Mouse (Mus musculus) MEL (cell line): Measurements from ENCODE around the gene Prmt9. TPM values are rescaled to one million over a fixed set of nuclear protein-coding genes. Genes with fewer than 3 reads are reported as not detected.

Source experiments
- DNase-seq: peaks from one replicate; pipeline ENCODE4 v3.0.0; 2011; ENCODE audit warnings: low read depth, low spot score
- H3K27ac ChIP-seq: 2 replicates; pipeline ENCODE4 v1.5.1; 2012; ENCODE audit warnings: low read depth, mild to moderate bottlenecking, control low read depth, low read length, moderate library complexity; ENCODE audit not compliant: control insufficient read depth
- H3K27me3 ChIP-seq, 2 experiments: fragments of 150-350 bp in 1 of 2; sonication (generic) in 1 of 2; 2 replicates each; pipeline ENCODE4 v1.6.1; 2012; ENCODE audit warnings: low read length in 2 of 2, mild to moderate bottlenecking in 2 of 2, improper control_type of control experiment in 1 of 2, moderate library complexity in 1 of 2; ENCODE audit not compliant: insufficient read depth in 2 of 2, control insufficient read depth in 1 of 2
- H3K36me3 ChIP-seq, 2 experiments: 2 replicates each; pipeline ENCODE4 v1.6.1; 2012 to 2014; ENCODE audit warnings: low read length in 2 of 2, improper control_type of control experiment in 1 of 2, inconsistent platforms in 1 of 2, mild to moderate bottlenecking in 1 of 2; ENCODE audit not compliant: insufficient read depth in 2 of 2, control insufficient read depth in 1 of 2
- H3K4me1 ChIP-seq, 2 experiments: fragments of 150-350 bp in 1 of 2; sonication (generic) in 1 of 2; 2 replicates each; pipeline ENCODE4 v1.6.1; 2012; ENCODE audit warnings: low read length in 2 of 2, improper control_type of control experiment in 1 of 2, mild to moderate bottlenecking in 1 of 2; ENCODE audit not compliant: insufficient read depth in 2 of 2, control insufficient read depth in 1 of 2
- H3K4me3 ChIP-seq, 2 experiments: fragments of 150-350 bp in 1 of 2; sonication (generic) in 1 of 2; 2 replicates each; pipeline ENCODE4 v1.5.1; 2012; ENCODE audit warnings: low read depth in 2 of 2, low read length in 2 of 2, mild to moderate bottlenecking in 2 of 2, moderate library complexity in 2 of 2, control low read depth in 1 of 2, improper control_type of control experiment in 1 of 2; ENCODE audit not compliant: control insufficient read depth in 1 of 2, insufficient read depth in 1 of 2
- H3K79me2 ChIP-seq: 2 replicates; pipeline ENCODE4 v1.6.1; 2012; ENCODE audit warnings: mild to moderate bottlenecking, low read length, moderate library complexity; ENCODE audit not compliant: control insufficient read depth, poor library complexity, insufficient read depth
- H3K9ac ChIP-seq: 2 replicates; pipeline ENCODE4 v1.6.1; 2012; ENCODE audit warnings: low read depth, mild to moderate bottlenecking, control low read depth, low read length, moderate library complexity; ENCODE audit not compliant: control insufficient read depth, poor library complexity, severe bottlenecking
- H3K9me3 ChIP-seq: fragments of 150-350 bp; sonication (generic); replicated peaks from 2 replicates; pipeline ENCODE4 v1.6.1; 2012; ENCODE audit warnings: mild to moderate bottlenecking, low read length, improper control_type of control experiment, moderate library complexity; ENCODE audit not compliant: insufficient read depth
- BHLHE40 ChIP-seq: IDR thresholded peaks from 2 replicates; pipeline ENCODE4 v1.6.1; 2012; ENCODE audit warnings: low read depth, mild to moderate bottlenecking, inconsistent platforms, low read length, improper control_type of control experiment, borderline replicate concordance
- CHD2 ChIP-seq: IDR thresholded peaks from 2 replicates; pipeline ENCODE4 v1.6.1; 2011; ENCODE audit warnings: low read length, improper control_type of control experiment
- CTCF ChIP-seq, 3 experiments: IDR thresholded peaks in 2 of 3; conservative IDR thresholded peaks in 1 of 3; 2 replicates each; pipeline ENCODE4 v1.5.1; 2011 to 2012; ENCODE audit warnings: low read length in 3 of 3, low read depth in 2 of 3, mild to moderate bottlenecking in 2 of 3, improper control_type of control experiment in 1 of 3, inconsistent platforms in 1 of 3, mixed read lengths in 1 of 3, moderate library complexity in 1 of 3; ENCODE audit not compliant: control insufficient read depth in 1 of 3, insufficient read depth in 1 of 3, poor library complexity in 1 of 3, severe bottlenecking in 1 of 3
- E2F4 ChIP-seq: IDR thresholded peaks from 2 replicates; pipeline ENCODE4 v1.6.1; 2011; ENCODE audit warnings: low read depth, low read length, improper control_type of control experiment, borderline replicate concordance
- EP300 ChIP-seq, 2 experiments: IDR thresholded peaks; 2 replicates each; pipeline ENCODE4 v1.6.1; 2011; ENCODE audit warnings: improper control_type of control experiment in 2 of 2, low read length in 2 of 2, low read depth in 1 of 2, mild to moderate bottlenecking in 1 of 2
- ETS1 ChIP-seq: IDR thresholded peaks from 2 replicates; pipeline ENCODE4 v1.6.1; 2012; ENCODE audit warnings: low read depth, mild to moderate bottlenecking, inconsistent platforms, low read length, improper control_type of control experiment, moderate library complexity
- GABPA ChIP-seq: IDR thresholded peaks from 2 replicates; pipeline ENCODE4 v1.6.1; 2012; ENCODE audit warnings: low read depth, mild to moderate bottlenecking, inconsistent platforms, low read length, improper control_type of control experiment, moderate library complexity
- GATA1 ChIP-seq: IDR thresholded peaks from 2 replicates; pipeline ENCODE4 v1.6.1; 2011; ENCODE audit warnings: low read depth, low read length, improper control_type of control experiment
- JUND ChIP-seq: IDR thresholded peaks from 2 replicates; pipeline ENCODE4 v1.6.1; 2011; ENCODE audit warnings: low read depth, mild to moderate bottlenecking, improper control_type of control experiment, low read length
- MAFK ChIP-seq: IDR thresholded peaks from 2 replicates; pipeline ENCODE4 v1.6.1; 2011; ENCODE audit warnings: low read depth, mild to moderate bottlenecking, low read length, improper control_type of control experiment, borderline replicate concordance
- MAZ ChIP-seq: IDR thresholded peaks from 2 replicates; pipeline ENCODE4 v1.6.1; 2012; ENCODE audit warnings: low read depth, mild to moderate bottlenecking, inconsistent platforms, low read length, improper control_type of control experiment
- MEF2A ChIP-seq: IDR thresholded peaks from 2 replicates; pipeline ENCODE4 v1.6.1; 2014; ENCODE audit warnings: low read depth, mild to moderate bottlenecking, inconsistent platforms, low read length, improper control_type of control experiment; ENCODE audit not compliant: poor library complexity, insufficient replicate concordance, severe bottlenecking; ENCODE audit errors: extremely low read depth
- MXI1 ChIP-seq: IDR thresholded peaks from 2 replicates; pipeline ENCODE4 v1.6.1; 2011; ENCODE audit warnings: mild to moderate bottlenecking, low read depth, low read length, improper control_type of control experiment
- NELFE ChIP-seq: IDR thresholded peaks from 2 replicates; pipeline ENCODE4 v1.6.1; 2011; ENCODE audit warnings: low read depth, low read length, improper control_type of control experiment
- NRF1 ChIP-seq: IDR thresholded peaks from 2 replicates; pipeline ENCODE4 v1.6.1; 2014; ENCODE audit warnings: low read depth, mild to moderate bottlenecking, inconsistent platforms, low read length, improper control_type of control experiment, moderate library complexity; ENCODE audit not compliant: poor library complexity, insufficient read depth, severe bottlenecking
- POLR2A ChIP-seq, 2 experiments: IDR thresholded peaks; 2 replicates each; pipeline ENCODE4 v1.6.1; 2011 to 2012; ENCODE audit warnings: low read length in 2 of 2, mild to moderate bottlenecking in 2 of 2, control low read depth in 1 of 2, improper control_type of control experiment in 1 of 2, low read depth in 1 of 2, moderate library complexity in 1 of 2; ENCODE audit not compliant: control insufficient read depth in 1 of 2, insufficient read depth in 1 of 2, poor library complexity in 1 of 2
- POLR2AphosphoS2 ChIP-seq: IDR thresholded peaks from 2 replicates; pipeline ENCODE4 v1.6.1; 2011; ENCODE audit warnings: low read length, improper control_type of control experiment
- POLR2AphosphoS5 ChIP-seq: IDR thresholded peaks from 2 replicates; pipeline ENCODE4 v1.6.1; 2012; ENCODE audit warnings: low read depth, borderline replicate concordance, mild to moderate bottlenecking, inconsistent platforms, low read length, moderate library complexity, mixed read lengths
- RAD21 ChIP-seq: IDR thresholded peaks from 2 replicates; pipeline ENCODE4 v1.6.1; 2011; ENCODE audit warnings: mild to moderate bottlenecking, low read depth, low read length, improper control_type of control experiment
- RCOR1 ChIP-seq: IDR thresholded peaks from 2 replicates; pipeline ENCODE4 v1.6.1; 2012; ENCODE audit warnings: low read depth, mild to moderate bottlenecking, inconsistent platforms, low read length, improper control_type of control experiment
- SIN3A ChIP-seq: IDR thresholded peaks from 2 replicates; pipeline ENCODE4 v1.6.1; 2012; ENCODE audit warnings: low read length, improper control_type of control experiment, inconsistent platforms
- TAL1 ChIP-seq: IDR thresholded peaks from 2 replicates; pipeline ENCODE4 v1.6.1; 2012; ENCODE audit warnings: mild to moderate bottlenecking, inconsistent platforms, low read length, moderate library complexity, mixed read lengths
- TCF12 ChIP-seq: IDR thresholded peaks from 2 replicates; pipeline ENCODE4 v1.6.1; 2014; ENCODE audit warnings: low read depth, mild to moderate bottlenecking, inconsistent platforms, low read length, improper control_type of control experiment, moderate library complexity
- ZKSCAN1 ChIP-seq: IDR thresholded peaks from 2 replicates; pipeline ENCODE4 v1.6.1; 2012; ENCODE audit warnings: low read depth, mild to moderate bottlenecking, inconsistent platforms, low read length, improper control_type of control experiment, moderate library complexity
- ZNF384 ChIP-seq: IDR thresholded peaks from 2 replicates; pipeline ENCODE4 v1.6.1; 2012; ENCODE audit warnings: low read depth, mild to moderate bottlenecking, inconsistent platforms, low read length, improper control_type of control experiment
- polyA plus RNA-seq, 2 experiments: library from polyadenylated mRNA; stranded (reverse) in 1 of 2; unstranded in 1 of 2; fragments of >175 nt in 1 of 2; fragments of >200 nt in 1 of 2; gene quantifications; 2 replicates each; pipeline versions ENCODE4 v1.2.1 to v1.2.4; 2012; ENCODE audit warnings: low replicate concordance in 2 of 2, low read depth in 1 of 2; ENCODE audit not compliant: insufficient read length in 2 of 2, insufficient read depth in 1 of 2, missing spikeins in 1 of 2
- total RNA-seq: library from RNA; depleted of rRNA; stranded (reverse); fragments of 300-350 nt; gene quantifications from 2 replicates; pipeline ENCODE4 v1.2.3, GENCODE M21; 2012

The Prmt9 gene
- total and polyA plus RNA-seq, 3 experiments = 16.0 to 54.2 (median 18.6) TPM

GRCm38 (mm10) chr8:77544428-77544827 is 4.8 kb upstream of the Prmt9 start:
- peaks cover 3% of the 10 kb centered on the region for H3K79me2 ChIP-seq
- TF ChIP-seq MAFK (no peak), EP300 (IDR thresholded peaks at IDR 0.05; ENCODE audit: low read depth in 1 of 2, low read length in 2 of 2) (peak; percentile 67 to 71), RCOR1 (peak; percentile 80), NRF1 (no peak), RAD21 (no peak), ZKSCAN1 (no peak), E2F4 (no peak), TCF12 (peak; percentile 78), MAZ (0 out of 2 replicates have a peak, but pooled peaks have one; percentile 33), ETS1 (peak; percentile 91), MEF2A (no peak), GABPA (no peak), BHLHE40 (no peak), CHD2 (no peak), TAL1 (peak; percentile 81), SIN3A (peak; percentile 49), CTCF (IDR thresholded peaks at IDR 0.05 in 2 of 3, conservative IDR thresholded peaks at IDR 0.05 in 1 of 3; ENCODE audit: control insufficient read depth in 1 of 3, insufficient read depth in 1 of 3, low read depth in 2 of 3, low read length in 3 of 3, poor library complexity in 1 of 3, severe bottlenecking in 1 of 3) (no peak), GATA1 (peak; percentile 93), JUND (no peak), NELFE (no peak), POLR2AphosphoS5 (no peak), POLR2AphosphoS2 (no peak), POLR2A (IDR thresholded peaks at IDR 0.05; ENCODE audit: control insufficient read depth in 1 of 2, insufficient read depth in 1 of 2, low read depth in 1 of 2, low read length in 2 of 2, poor library complexity in 1 of 2) (no peak), ZNF384 (no peak), MXI1 (0 out of 2 replicates have a peak, but pooled peaks have one; percentile 37)
- TF ChIP-seq, all 39 proteins: peak for 9
- H3K36me3 ChIP-seq = peaks cover 0 to 15% of the 10 kb centered on the region in 2 experiments; a peak in 2 of 4 replicates
- H3K4me3 ChIP-seq = peak overlapping the region in 1 of 2 experiments; percentile 8; a peak in 1 of 4 replicates
- no peaks in the 10 kb centered on the region for H3K9me3 ChIP-seq
- H3K27ac ChIP-seq = peak overlapping the region; percentile 65
- H3K27me3 ChIP-seq = no peaks in the 10 kb centered on the region
- peaks cover 14 to 22% of the 10 kb centered on the region in 2 experiments for H3K4me1 ChIP-seq
- no peak overlapping the region; the same call in 1 of the 2 replicates for H3K9ac ChIP-seq
- peak; percentile 80 for DNase-seq
